Mouse (Mus musculus) adrenal gland (tissue): Measurements from ENCODE around the gene Bmpr1b.
"Not testable (repeated sequence)": the region's sequence is repeated elsewhere in the genome, so short reads cannot be mapped to it uniquely, and the experiment has no call there.

Source experiments
- intact Hi-C: fragments of 180-260 bp; cut with DNase I; formaldehyde crosslinking; loops from one replicate; pipeline ENCODE4 v1.15.1; 2025
- long read RNA-seq, 2 experiments: library from polyadenylated mRNA; unstranded; transcript quantifications; one replicate each; pipeline ENCODE4 v2.0.0; 2020; ENCODE audit warnings: borderline replicate concordance in 1 of 2; ENCODE audit not compliant: insufficient replicate concordance in 1 of 2

Bmpr1b gene
- long read RNA-seq, experiment 1: 0 reads
- long read RNA-seq, experiment 2: 0 reads

GRCm38 (mm10) chr3:142168863-142169521 is at the start of gene Bmpr1b:
Bmpr1b (minus strand) TSS chr3:142169425.
- intact Hi-C loops: no loop called here

- intact Hi-C loops: no loop called here
Observed at GRCm38 (mm10) chr3:142212821-142213220, 43.6 kb upstream of the Bmpr1b start.

GRCm38 (mm10) chr3:142212186-142212585 is 43.0 kb upstream of the Bmpr1b start:
- intact Hi-C loops: no loop called here

- intact Hi-C loops: no loop called here
Observed at GRCm38 (mm10) chr3:142209981-142210380, 40.8 kb upstream of the Bmpr1b start.

GRCm38 (mm10) chr3:142209057-142209456 is 39.8 kb upstream of the Bmpr1b start:
- intact Hi-C loops: no loop called here

- intact Hi-C loops: no loop called here
Observed at GRCm38 (mm10) chr3:142207488-142207887, 38.3 kb upstream of the Bmpr1b start.

- intact Hi-C loops: no loop called here
Observed at GRCm38 (mm10) chr3:142206316-142206715, 37.1 kb upstream of the Bmpr1b start.

GRCm38 (mm10) chr3:142196142-142196541 is 26.9 kb upstream of the Bmpr1b start:
- intact Hi-C loops: no loop called here

GRCm38 (mm10) chr3:142191627-142192026 is 22.4 kb upstream of the Bmpr1b start:
- intact Hi-C loops: not testable (repeated sequence)

GRCm38 (mm10) chr3:142186551-142186950 is 17.3 kb upstream of the Bmpr1b start:
- intact Hi-C loops: no loop called here

GRCm38 (mm10) chr3:142173996-142174395 is 4.8 kb upstream of the Bmpr1b start:
- intact Hi-C loops: no loop called here

- intact Hi-C loops: no loop called here
Observed at GRCm38 (mm10) chr3:142168251-142168862, 868 bp downstream of the Bmpr1b start.

GRCm38 (mm10) chr3:142164981-142165380 is 4.2 kb downstream of the Bmpr1b start:
- intact Hi-C loops: no loop called here

- intact Hi-C loops: no loop called here
Observed at GRCm38 (mm10) chr3:142163896-142164295, 5.3 kb downstream of the Bmpr1b start.

- intact Hi-C loops: no loop called here
Observed at GRCm38 (mm10) chr3:142161405-142161804, 7.8 kb downstream of the Bmpr1b start.

- intact Hi-C loops: no loop called here
Observed at GRCm38 (mm10) chr3:142151980-142152379, 17.2 kb downstream of the Bmpr1b start.

- intact Hi-C loops: no loop called here
Observed at GRCm38 (mm10) chr3:142138796-142139195, 30.4 kb downstream of the Bmpr1b start.

- intact Hi-C loops: no loop called here
Observed at GRCm38 (mm10) chr3:142126379-142126778, 42.8 kb downstream of the Bmpr1b start.

GRCm38 (mm10) chr3:142125556-142125955 is 43.7 kb downstream of the Bmpr1b start:
- intact Hi-C loops: no loop called here

- intact Hi-C loops: no loop called here
Observed at GRCm38 (mm10) chr3:142124255-142124654, 45.0 kb downstream of the Bmpr1b start.

- intact Hi-C loops: no loop called here
Observed at GRCm38 (mm10) chr3:142122376-142122775, 46.8 kb downstream of the Bmpr1b start.

- intact Hi-C loops: no loop called here
Observed at GRCm38 (mm10) chr3:142120795-142121194, 48.4 kb downstream of the Bmpr1b start.

- intact Hi-C loops: no loop called here
Observed at GRCm38 (mm10) chr3:142114762-142115316, 54.4 kb downstream of the Bmpr1b start.
